Mouse (Mus musculus) heart, postnatal 0 days (tissue): ENCODE data around the gene Gm45713. TPM values are rescaled to one million over a fixed set of nuclear protein-coding genes. Genes with fewer than 3 reads are reported as not detected.

Source experiments
- ATAC-seq: fragments of 200-750 bp; cut with Nextera tagmentation; 2 replicates; pipeline ENCODE4 v1.8.0; 2017; ENCODE audit warnings: low read depth, moderate number of reproducible peaks, moderate library complexity; ENCODE audit not compliant: insufficient read depth
- DNase-seq: peaks from one replicate; pipeline ENCODE4 v3.0.0-alpha.2; 2016; ENCODE audit warnings: low spot score
- H3K27ac ChIP-seq: fragments of 300-500 bp; sonication (generic); 2 replicates; pipeline ENCODE4 v1.5.1; 2014; ENCODE audit warnings: low read depth, mild to moderate bottlenecking
- H3K27me3 ChIP-seq: fragments of 300-500 bp; sonication (generic); 2 replicates; pipeline ENCODE4 v1.6.1; 2014; ENCODE audit warnings: low read length, mixed read lengths; ENCODE audit not compliant: control insufficient read depth, insufficient read depth
- H3K36me3 ChIP-seq: fragments of 300-500 bp; sonication (generic); replicated peaks from 2 replicates; pipeline ENCODE4 v1.6.1; 2014; ENCODE audit warnings: low read length, mixed read lengths; ENCODE audit not compliant: control insufficient read depth, insufficient read depth
- H3K4me1 ChIP-seq: fragments of 300-500 bp; sonication (generic); 2 replicates; pipeline ENCODE4 v1.6.1; 2014; ENCODE audit warnings: antibody characterized with exemption; ENCODE audit not compliant: control insufficient read depth, insufficient read depth
- H3K4me2 ChIP-seq: fragments of 300-500 bp; sonication (generic); 2 replicates; pipeline ENCODE4 v1.6.1; 2014; ENCODE audit warnings: low read depth, mild to moderate bottlenecking, low read length, moderate library complexity
- H3K4me3 ChIP-seq: fragments of 300-500 bp; sonication (generic); 2 replicates; pipeline ENCODE4 v1.5.1; 2014; ENCODE audit warnings: low read depth, low read length
- H3K9ac ChIP-seq: fragments of 300-500 bp; sonication (generic); replicated peaks from 2 replicates; pipeline ENCODE4 v1.6.1; 2014; ENCODE audit warnings: low read depth, low read length, mixed read lengths
- H3K9me3 ChIP-seq: fragments of 300-500 bp; sonication (generic); replicated peaks from 2 replicates; pipeline ENCODE4 v1.6.1; 2016; ENCODE audit warnings: low read length; ENCODE audit not compliant: control insufficient read depth
- CTCF ChIP-seq: IDR thresholded peaks from 2 replicates; pipeline ENCODE4 v1.5.1; 2016; ENCODE audit warnings: antibody characterized with exemption, control low read depth, low read depth
- EP300 ChIP-seq: IDR thresholded peaks from 2 replicates; pipeline ENCODE4 v1.6.1; 2016; ENCODE audit warnings: antibody characterized with exemption, low read depth
- WGBS: fragments of 180-500 bp; shearing (Covaris S2); extraction: QIAGEN DNeasy Blood & Tissue Kit; methylation state at CpG from one replicate; pipeline ENCODE4 v1.1.7; 2014; 5-methylcytosine and 5-hydroxymethylcytosine counted together
- polyA plus RNA-seq: library from polyadenylated mRNA; unstranded; fragments of >200 nt; fragmentation: Nextera tagmentation; extraction: Ambion mirVana; gene quantifications from 2 replicates; pipeline ENCODE4 v1.2.1, GENCODE M21; 2015
- total RNA-seq: library from RNA; depleted of rRNA; stranded (reverse); fragments of >200 nt; gene quantifications from 2 replicates; pipeline ENCODE4 v1.2.3, GENCODE M21; 2014; ENCODE audit warnings: low replicate concordance; rRNA removed

The Gm45713 gene
- total RNA-seq (0.19 and 0.23 TPM in 2 replicates), polyA plus RNA-seq (0.29 and 0.78 TPM in 2 replicates)

DNA sequence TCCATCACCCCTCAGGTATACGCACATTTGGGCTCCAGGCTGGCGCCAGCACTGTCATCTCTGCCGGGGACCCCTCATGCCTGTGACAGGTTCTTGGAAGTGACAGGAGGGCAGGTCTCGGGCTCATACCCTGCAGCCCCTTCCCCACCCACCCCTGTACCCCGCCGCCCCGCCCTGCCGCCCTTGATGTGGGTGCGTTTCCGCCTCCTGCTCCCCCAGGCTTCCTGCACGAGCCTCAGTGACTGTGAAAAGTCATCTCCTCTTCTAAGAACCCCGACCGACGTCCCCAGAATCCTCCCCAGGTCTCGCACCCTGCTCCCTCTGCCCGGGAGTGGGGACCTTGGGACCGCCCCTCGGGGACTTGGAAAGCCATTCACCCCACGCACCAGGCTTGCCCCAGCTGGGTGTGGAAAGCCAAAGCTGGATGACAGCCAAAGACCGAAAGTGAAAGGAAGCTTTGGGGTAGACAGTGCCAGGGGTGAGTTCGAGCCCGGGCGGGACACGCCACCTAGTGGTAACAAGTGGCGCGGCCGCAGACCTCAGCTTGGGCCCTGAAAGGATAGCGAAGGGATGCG is at the start of gene Gm45713, which contains the start of gene Flt3l:
Gm45713 (minus strand) TSS at position 239 of the 575 bp plus-strand sequence.
Flt3l (minus strand) TSS at position 440 of the 575 bp plus-strand sequence.
- WGBS, result 2% methylated on average over 29 of the region's 29 CpGs
- TF ChIP-seq CTCF (peak; percentile 95), EP300 (no peak)
- DNase-seq (peak; percentile 88), ATAC-seq (peak; percentile 84)
- Histone ChIP-seq H3K27me3 (no peaks in the 10 kb centered on the region), H3K27ac (peak within 1 kb of the TSS; percentile 32; the same call in 1 of the 2 replicates), H3K9ac (peak within 1 kb of the TSS; percentile 59), H3K36me3 (no peaks in the 10 kb centered on the region), H3K4me2 (peak within 1 kb of the TSS; percentile 79), H3K4me3 (peak within 1 kb of the TSS; percentile 61), H3K9me3 (no peaks in the 10 kb centered on the region), H3K4me1 (no peaks in the 10 kb centered on the region; the same call in 1 of the 2 replicates)

DNA sequence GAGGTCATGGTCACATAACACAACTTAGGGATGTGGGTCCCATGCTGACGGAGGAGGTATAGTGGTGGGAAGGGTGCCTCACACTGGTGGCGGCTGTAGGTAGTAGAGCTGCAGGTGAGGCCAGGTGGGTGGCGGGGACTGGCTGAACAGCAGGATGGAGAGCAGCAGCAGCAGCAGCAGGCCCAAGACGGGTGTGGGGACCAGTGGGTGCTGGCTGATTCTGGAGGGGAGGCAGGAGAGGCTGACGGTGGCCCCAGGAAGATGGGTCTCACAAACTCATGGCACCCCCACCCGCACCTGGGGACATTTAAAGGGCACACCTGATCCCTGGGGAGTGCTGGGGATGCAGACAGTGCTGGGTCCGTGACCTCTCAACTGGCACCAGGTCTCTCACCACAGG is 47.6 kb upstream of the Gm45713 start:
- no peak overlapping the region for H3K27ac ChIP-seq
- no peaks in the 10 kb centered on the region for H3K9me3 ChIP-seq
- H3K4me2 ChIP-seq, result no peak overlapping the region
- ATAC-seq (no peak), DNase-seq (no peak)
- 0 out of 2 replicates have a peak, but pooled peaks cover 7% of the 10 kb centered on the region for H3K4me1 ChIP-seq
- H3K4me3 ChIP-seq, result no peak overlapping the region
- WGBS, result 68% methylated on average over 7 of the region's 7 CpGs
- no peak overlapping the region for H3K9ac ChIP-seq
- H3K27me3 ChIP-seq, result peaks cover 92% of the 10 kb centered on the region
- TF ChIP-seq EP300, result no peak
- no peak for TF ChIP-seq CTCF
- H3K36me3 ChIP-seq, result no peaks in the 10 kb centered on the region

DNA sequence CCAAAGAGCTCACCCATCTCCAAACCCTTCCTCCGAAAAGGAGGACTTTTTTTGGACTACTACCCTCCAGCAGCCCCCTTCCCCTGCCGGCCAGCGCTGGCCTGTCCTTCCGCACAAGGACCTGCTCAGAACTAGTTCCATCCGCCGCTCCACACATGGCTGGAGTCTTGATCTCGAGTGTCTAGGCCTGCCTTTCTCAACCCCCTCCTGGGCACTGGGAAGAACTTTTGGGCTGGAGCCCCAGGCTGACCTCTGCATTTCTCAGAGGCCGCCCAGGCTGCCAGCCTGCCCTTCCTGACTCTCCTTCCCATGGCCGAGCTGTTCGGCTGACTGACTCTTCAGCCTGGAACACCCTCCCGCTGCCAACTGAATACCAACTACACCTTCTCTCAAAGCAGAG is 46.6 kb upstream of the Gm45713 start:
- no peak for DNase-seq
- WGBS, result 9% methylated on average over 11 of the region's 11 CpGs
- no peaks in the 10 kb centered on the region for H3K9me3 ChIP-seq
- peak overlapping the region; percentile 60 for H3K4me2 ChIP-seq
- H3K4me3 ChIP-seq, result peak overlapping the region; percentile 31
- peaks cover 98% of the 10 kb centered on the region for H3K27me3 ChIP-seq
- no peak overlapping the region for H3K9ac ChIP-seq
- H3K4me1 ChIP-seq, result 0 out of 2 replicates have a peak, but pooled peaks cover 7% of the 10 kb centered on the region
- H3K27ac ChIP-seq, result no peak overlapping the region
- TF ChIP-seq EP300 (no peak), CTCF (no peak)
- no peaks in the 10 kb centered on the region for H3K36me3 ChIP-seq
- peak; percentile 18; the same call in 1 of the 2 replicates for ATAC-seq

DNA sequence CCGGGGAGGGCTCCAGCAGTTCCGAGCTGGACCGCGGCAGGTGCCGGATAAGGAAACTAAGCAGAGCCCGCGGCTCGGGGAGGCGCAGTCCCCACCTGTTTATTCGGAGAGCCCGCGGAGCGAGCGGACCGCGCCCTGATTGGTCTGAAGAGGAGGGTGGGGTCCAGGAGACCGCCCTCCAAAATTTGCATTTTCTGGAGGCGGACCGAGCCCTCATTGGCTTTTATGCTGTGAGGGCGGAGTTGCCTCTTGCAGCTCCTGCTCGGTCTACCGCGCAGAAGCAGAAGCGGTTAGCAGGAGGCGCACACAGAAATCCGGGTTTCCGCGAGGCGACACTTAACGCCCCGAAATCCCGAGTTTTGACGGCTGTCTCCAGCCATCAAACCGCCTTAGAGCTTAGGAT is 46.2 kb upstream of the Gm45713 start:
- Histone ChIP-seq H3K27me3 (peaks cover 99% of the 10 kb centered on the region), H3K4me2 (peak overlapping the region; percentile 60), H3K4me3 (peak overlapping the region; percentile 31), H3K36me3 (no peaks in the 10 kb centered on the region), H3K4me1 (0 out of 2 replicates have a peak, but pooled peaks cover 7% of the 10 kb centered on the region), H3K9ac (no peak overlapping the region), H3K9me3 (no peaks in the 10 kb centered on the region), H3K27ac (no peak overlapping the region)
- ATAC-seq, result peak; percentile 92
- under 1% methylated on average over 34 of the region's 34 CpGs for WGBS
- DNase-seq, result peak; percentile 88
- TF ChIP-seq EP300, result no peak
- no peak for TF ChIP-seq CTCF

DNA sequence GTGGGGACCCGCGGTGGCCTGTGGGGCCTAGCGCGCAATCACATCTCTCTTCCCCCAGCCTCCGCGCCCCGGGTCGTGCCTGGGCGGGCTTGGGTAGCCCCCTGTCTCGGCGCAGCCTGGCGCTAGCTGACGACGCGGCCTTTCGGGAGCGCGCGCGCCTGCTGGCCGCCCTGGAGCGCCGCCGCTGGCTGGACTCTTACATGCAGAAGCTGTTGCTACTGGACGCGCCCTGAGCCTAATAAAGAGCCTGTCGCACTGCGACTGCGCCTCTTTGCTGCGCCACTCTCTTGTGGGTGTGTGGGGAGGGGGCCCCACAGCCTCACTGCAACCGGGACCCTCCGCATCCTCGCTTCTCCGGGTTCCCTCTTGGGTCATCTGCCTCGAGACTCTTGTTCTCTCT is 45.5 kb upstream of the Gm45713 start:
- Histone ChIP-seq H3K9ac (no peak overlapping the region), H3K27ac (no peak overlapping the region), H3K9me3 (no peaks in the 10 kb centered on the region), H3K4me1 (0 out of 2 replicates have a peak, but pooled peaks cover 7% of the 10 kb centered on the region), H3K36me3 (no peaks in the 10 kb centered on the region), H3K4me3 (peak overlapping the region; percentile 31), H3K4me2 (peak overlapping the region; percentile 60), H3K27me3 (peaks cover 99% of the 10 kb centered on the region)
- DNase-seq (no peak), ATAC-seq (no peak)
- no peak for TF ChIP-seq EP300
- TF ChIP-seq CTCF, result no peak
- 5% methylated on average over 35 of the region's 35 CpGs for WGBS
